Mouse (Mus musculus) limb, embryonic 12.5 days (tissue): ENCODE measurements around the gene Stom. TPM values are rescaled to one million over a fixed set of nuclear protein-coding genes. Genes with fewer than 3 reads are reported as not detected.
A peak's percentile ranks its signal among the peaks of the same experiment; 100 is the strongest.

Source experiments
- ATAC-seq: fragments of 200-750 bp; cut with Nextera tagmentation; 2 replicates; pipeline ENCODE4 v1.8.0; 2017; ENCODE audit warnings: low read depth, moderate TSS enrichment; ENCODE audit not compliant: insufficient number of reproducible peaks, insufficient read depth, low FRiP score, low TSS enrichment
- H3K27ac ChIP-seq: fragments of 300-500 bp; sonication (generic); 2 replicates; pipeline ENCODE4 v1.5.1; 2016; ENCODE audit warnings: mild to moderate bottlenecking, moderate library complexity
- H3K27me3 ChIP-seq: fragments of 300-500 bp; sonication (generic); 2 replicates; pipeline ENCODE4 v1.6.1; 2016; ENCODE audit warnings: mild to moderate bottlenecking, moderate library complexity
- H3K36me3 ChIP-seq: fragments of 300-500 bp; sonication (generic); 2 replicates; pipeline ENCODE4 v1.6.1; 2016; ENCODE audit warnings: mild to moderate bottlenecking, moderate library complexity
- H3K4me1 ChIP-seq: fragments of 300-500 bp; sonication (generic); replicated peaks from 2 replicates; pipeline ENCODE4 v1.6.1; 2016
- H3K4me2 ChIP-seq: fragments of 300-500 bp; sonication (generic); 2 replicates; pipeline ENCODE4 v1.6.1; 2016; ENCODE audit warnings: mild to moderate bottlenecking, moderate library complexity
- H3K4me3 ChIP-seq: fragments of 300-500 bp; sonication (generic); replicated peaks from 2 replicates; pipeline ENCODE4 v1.5.1; 2016; ENCODE audit warnings: mild to moderate bottlenecking
- H3K9ac ChIP-seq: fragments of 300-500 bp; sonication (generic); replicated peaks from 2 replicates; pipeline ENCODE4 v1.6.1; 2016; ENCODE audit warnings: mild to moderate bottlenecking, moderate library complexity
- H3K9me3 ChIP-seq: fragments of 300-500 bp; sonication (generic); 2 replicates; pipeline ENCODE4 v1.6.1; 2016; ENCODE audit warnings: mild to moderate bottlenecking, moderate library complexity
- WGBS: fragments of 180-500 bp; shearing (Covaris S2); methylation state at CpG from one replicate; pipeline ENCODE4 v1.1.7; 2016; 5-methylcytosine and 5-hydroxymethylcytosine counted together
- polyA plus RNA-seq: library from polyadenylated mRNA; unstranded; fragments of >200 nt; fragmentation: Nextera tagmentation; extraction: Ambion mirVana; gene quantifications from 2 replicates; pipeline ENCODE4 v1.2.1, GENCODE M21; 2016

Gene Stom
- polyA plus RNA-seq, 1 experiment from 2014 or later: 12.2 TPM

- Histone ChIP-seq H3K4me1 (peaks cover 11% of the 10 kb centered on the region), H3K27me3 (no peaks in the 10 kb centered on the region; the same call in 1 of the 2 replicates), H3K36me3 (0 out of 2 replicates have a peak, but pooled peaks cover 3% of the 10 kb centered on the region), H3K9ac (no peak overlapping the region), H3K27ac (no peak overlapping the region), H3K4me2 (no peak overlapping the region), H3K4me3 (no peak overlapping the region), H3K9me3 (no peaks in the 10 kb centered on the region)
- WGBS: 88% methylated on average over 12 of the region's 12 CpGs
- no peak for ATAC-seq
Measured at GRCm38 (mm10) chr2:35318405-35318804, 18.4 kb downstream of the Stom start.

- no peak for ATAC-seq
- no peak overlapping the region for H3K27ac ChIP-seq
- no peak overlapping the region for H3K9ac ChIP-seq
- H3K4me3 ChIP-seq: no peak overlapping the region
- H3K4me2 ChIP-seq: no peak overlapping the region
- 0 out of 2 replicates have a peak, but pooled peaks cover 3% of the 10 kb centered on the region for H3K36me3 ChIP-seq
- peaks cover 13% of the 10 kb centered on the region for H3K4me1 ChIP-seq
- no peaks in the 10 kb centered on the region for H3K9me3 ChIP-seq
- H3K27me3 ChIP-seq: no peaks in the 10 kb centered on the region; the same call in 1 of the 2 replicates
- 86% methylated on average over 4 of the region's 4 CpGs for WGBS
Measured at GRCm38 (mm10) chr2:35317604-35318003, 19.2 kb downstream of the Stom start.

GRCm38 (mm10) chr2:35314300-35314699, 22.5 kb downstream of the Stom start:
- Histone ChIP-seq H3K9ac (no peak overlapping the region), H3K27ac (no peak overlapping the region), H3K27me3 (no peaks in the 10 kb centered on the region), H3K4me3 (no peak overlapping the region), H3K36me3 (no peaks in the 10 kb centered on the region), H3K9me3 (no peaks in the 10 kb centered on the region), H3K4me1 (peaks cover 13% of the 10 kb centered on the region), H3K4me2 (no peak overlapping the region)
- ATAC-seq: no peak
- WGBS: 56% methylated on average over 3 of the region's 3 CpGs

- peaks cover 13% of the 10 kb centered on the region for H3K4me1 ChIP-seq
- no peak for ATAC-seq
- H3K4me2 ChIP-seq: no peak overlapping the region
- no peak overlapping the region for H3K4me3 ChIP-seq
- H3K36me3 ChIP-seq: 0 out of 2 replicates have a peak, but pooled peaks cover 4% of the 10 kb centered on the region
- H3K27me3 ChIP-seq: no peaks in the 10 kb centered on the region
- no peak overlapping the region for H3K9ac ChIP-seq
- no peaks in the 10 kb centered on the region for H3K9me3 ChIP-seq
- H3K27ac ChIP-seq: no peak overlapping the region
- WGBS: 84% methylated on average over 4 of the region's 4 CpGs
Measured at GRCm38 (mm10) chr2:35309906-35310493, 26.8 kb downstream of the Stom start.

GRCm38 (mm10) chr2:35308166-35308565, 28.6 kb downstream of the Stom start:
- Histone ChIP-seq H3K9me3 (no peaks in the 10 kb centered on the region), H3K27ac (no peak overlapping the region), H3K27me3 (no peaks in the 10 kb centered on the region), H3K4me1 (no peaks in the 10 kb centered on the region), H3K36me3 (0 out of 2 replicates have a peak, but pooled peaks cover 4% of the 10 kb centered on the region), H3K4me3 (no peak overlapping the region), H3K4me2 (no peak overlapping the region), H3K9ac (no peak overlapping the region)
- WGBS: 45% methylated on average over 1 of the region's 1 CpGs
- ATAC-seq: no peak

GRCm38 (mm10) chr2:35302049-35302885, 34.5 kb downstream of the Stom start:
- ATAC-seq: no peak
- 83% methylated on average over 13 of the region's 13 CpGs for WGBS
- no peak overlapping the region for H3K27ac ChIP-seq
- H3K9me3 ChIP-seq: no peaks in the 10 kb centered on the region
- H3K27me3 ChIP-seq: 0 out of 2 replicates have a peak, but pooled peaks cover 6% of the 10 kb centered on the region
- no peak overlapping the region for H3K4me3 ChIP-seq
- H3K9ac ChIP-seq: no peak overlapping the region
- peaks cover 3% of the 10 kb centered on the region; the same call in 1 of the 2 replicates for H3K4me1 ChIP-seq
- no peak overlapping the region for H3K4me2 ChIP-seq
- no peaks in the 10 kb centered on the region for H3K36me3 ChIP-seq

GRCm38 (mm10) chr2:35299437-35299836, 37.3 kb downstream of the Stom start:
- WGBS: 92% methylated on average over 2 of the region's 2 CpGs
- Histone ChIP-seq H3K36me3 (no peaks in the 10 kb centered on the region), H3K4me1 (peaks cover 3% of the 10 kb centered on the region; the same call in 1 of the 2 replicates), H3K27ac (no peak overlapping the region), H3K4me2 (no peak overlapping the region), H3K4me3 (no peak overlapping the region), H3K9me3 (no peaks in the 10 kb centered on the region), H3K9ac (no peak overlapping the region), H3K27me3 (peaks cover 18% of the 10 kb centered on the region)
- no peak for ATAC-seq

- H3K9ac ChIP-seq: no peak overlapping the region
- H3K27me3 ChIP-seq: peaks cover 18% of the 10 kb centered on the region
- no peak overlapping the region for H3K27ac ChIP-seq
- no peaks in the 10 kb centered on the region for H3K9me3 ChIP-seq
- H3K4me1 ChIP-seq: peaks cover 3% of the 10 kb centered on the region; the same call in 1 of the 2 replicates
- H3K36me3 ChIP-seq: no peaks in the 10 kb centered on the region
- no peak overlapping the region for H3K4me3 ChIP-seq
- ATAC-seq: peak; percentile 48; the same call in 1 of the 2 replicates
- no peak overlapping the region for H3K4me2 ChIP-seq
- 26% methylated on average over 15 of the region's 15 CpGs for WGBS
Measured at GRCm38 (mm10) chr2:35297703-35298332, 39.0 kb downstream of the Stom start.

GRCm38 (mm10) chr2:35293291-35293690, 43.5 kb downstream of the Stom start:
- no peak for ATAC-seq
- peaks cover 18% of the 10 kb centered on the region for H3K27me3 ChIP-seq
- H3K4me1 ChIP-seq: peaks cover 3% of the 10 kb centered on the region; the same call in 1 of the 2 replicates
- H3K36me3 ChIP-seq: 0 out of 2 replicates have a peak, but pooled peaks cover 4% of the 10 kb centered on the region
- H3K4me2 ChIP-seq: no peak overlapping the region
- no peak overlapping the region for H3K27ac ChIP-seq
- no peak overlapping the region for H3K9ac ChIP-seq
- 81% methylated on average over 8 of the region's 8 CpGs for WGBS
- H3K4me3 ChIP-seq: no peak overlapping the region
- no peaks in the 10 kb centered on the region for H3K9me3 ChIP-seq

GRCm38 (mm10) chr2:35292700-35293099, 44.1 kb downstream of the Stom start:
- ATAC-seq: no peak
- no peak overlapping the region for H3K4me2 ChIP-seq
- WGBS: 68% methylated on average over 3 of the region's 3 CpGs
- no peak overlapping the region for H3K9ac ChIP-seq
- H3K4me1 ChIP-seq: no peaks in the 10 kb centered on the region
- 0 out of 2 replicates have a peak, but pooled peaks cover 4% of the 10 kb centered on the region for H3K36me3 ChIP-seq
- no peak overlapping the region for H3K4me3 ChIP-seq
- peaks cover 17% of the 10 kb centered on the region for H3K27me3 ChIP-seq
- no peaks in the 10 kb centered on the region for H3K9me3 ChIP-seq
- no peak overlapping the region for H3K27ac ChIP-seq

- H3K4me1 ChIP-seq: no peaks in the 10 kb centered on the region
- peaks cover 12% of the 10 kb centered on the region for H3K27me3 ChIP-seq
- no peak overlapping the region for H3K4me3 ChIP-seq
- no peaks in the 10 kb centered on the region for H3K9me3 ChIP-seq
- no peak overlapping the region for H3K9ac ChIP-seq
- H3K36me3 ChIP-seq: 0 out of 2 replicates have a peak, but pooled peaks cover 4% of the 10 kb centered on the region
- WGBS: 26% methylated on average over 3 of the region's 3 CpGs
- no peak overlapping the region for H3K27ac ChIP-seq
- ATAC-seq: no peak
- no peak overlapping the region for H3K4me2 ChIP-seq
Measured at GRCm38 (mm10) chr2:35291856-35292255, 44.9 kb downstream of the Stom start.
